Mouse (Mus musculus): ENCODE measurements at regions not wholly inside any gene's neighbourhood (a gene's known extent, or its start where the extent isn't known, plus 50 kb on each side); places are given as distances from the start of the nearest gene placed in this dataset.

- intact Hi-C loops (cut with DNase I) = no loop called here
- no peak for DNase-seq
Measured at GRCm38 (mm10) chr2:178596312-178597083, 166.2 kb downstream of the Cdh26 start.

- intact Hi-C loops (cut with DNase I) = no loop called here
- no peak for DNase-seq
Measured at GRCm38 (mm10) chr2:178597084-178597470, 166.7 kb downstream of the Cdh26 start.

DNA sequence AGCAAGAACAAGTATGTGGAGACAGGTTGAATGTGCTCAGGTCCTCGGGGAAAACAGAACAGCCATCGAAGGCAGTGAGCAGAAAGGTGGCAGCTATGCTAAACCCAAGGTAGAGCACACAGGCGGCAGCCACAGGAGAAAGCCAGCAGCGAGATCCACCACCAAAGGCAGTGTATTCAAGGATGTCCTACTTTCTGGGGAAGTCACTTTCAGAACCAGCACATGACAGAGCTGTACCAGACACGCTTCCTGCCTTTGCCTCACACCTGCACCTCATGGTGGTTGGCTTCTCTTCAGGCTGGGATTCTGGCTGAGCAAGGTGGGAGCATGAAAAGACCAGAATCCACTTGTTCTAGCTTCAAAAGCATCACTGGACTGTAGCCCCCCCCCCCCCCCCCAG is 168.0 kb downstream of the Cdh26 start:
- DNase-seq = no peak
- intact Hi-C loops (cut with DNase I) = no loop called here

DNA sequence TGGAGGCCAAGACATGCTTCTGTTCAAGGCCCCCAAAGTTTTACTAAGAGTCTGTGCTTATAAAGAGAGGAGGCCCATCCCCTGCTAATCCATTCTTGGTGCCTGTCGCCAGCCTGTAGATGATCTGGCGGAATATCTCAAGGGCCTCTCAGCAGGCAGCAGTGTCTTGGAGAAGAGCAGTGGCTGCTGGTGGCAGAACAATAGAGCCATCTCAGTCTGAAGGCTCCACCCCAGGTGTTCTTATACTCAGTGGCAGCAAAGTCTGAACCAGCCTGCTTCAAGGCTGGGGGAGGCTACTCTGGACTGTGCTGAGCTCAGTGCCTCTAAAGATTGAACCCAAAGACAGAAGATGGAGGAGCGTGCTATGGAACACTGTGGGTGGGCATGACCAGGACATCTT is 168.5 kb downstream of the Cdh26 start:
- intact Hi-C loops (cut with DNase I) = no loop called here
- DNase-seq = no peak

DNA sequence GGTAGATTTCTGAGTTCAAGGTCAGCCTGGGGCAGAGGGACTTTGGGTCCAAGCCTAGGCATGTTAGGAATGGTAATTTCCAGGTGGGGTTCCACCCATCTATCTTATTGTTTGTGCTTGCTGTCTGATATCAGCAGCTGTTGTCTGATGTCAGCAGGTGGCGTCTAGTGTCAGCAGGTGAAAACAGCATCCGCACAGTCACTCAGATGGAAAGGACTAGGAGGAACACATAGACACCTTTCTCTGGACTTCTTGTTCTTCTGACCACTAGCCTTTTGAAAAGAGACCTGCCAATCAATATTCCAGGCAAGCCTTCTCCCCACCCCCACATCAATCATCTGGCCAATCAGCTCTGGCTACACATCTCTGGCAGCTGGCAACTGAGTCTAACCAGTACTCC is 173.1 kb downstream of the Cdh26 start:
- DNase-seq = no peak
- intact Hi-C loops (cut with DNase I) = no loop called here

GRCm38 (mm10) chr2:178606733-178607132 is 176.4 kb downstream of the Cdh26 start:
- DNase-seq = peak; percentile 38 to 56
- intact Hi-C loops (cut with DNase I) = no loop called here

- DNase-seq = no peak
- intact Hi-C loops (cut with DNase I) = no loop called here
Measured at GRCm38 (mm10) chr2:178610211-178610975, 180.1 kb downstream of the Cdh26 start.

GRCm38 (mm10) chr2:178614761-178615160 is 184.4 kb downstream of the Cdh26 start:
- DNase-seq = no peak
- intact Hi-C loops (cut with DNase I) = no loop called here

GRCm38 (mm10) chr2:178622801-178623200 is 192.5 kb downstream of the Cdh26 start:
- intact Hi-C loops (cut with DNase I) = no loop called here
- DNase-seq = no peak

DNA sequence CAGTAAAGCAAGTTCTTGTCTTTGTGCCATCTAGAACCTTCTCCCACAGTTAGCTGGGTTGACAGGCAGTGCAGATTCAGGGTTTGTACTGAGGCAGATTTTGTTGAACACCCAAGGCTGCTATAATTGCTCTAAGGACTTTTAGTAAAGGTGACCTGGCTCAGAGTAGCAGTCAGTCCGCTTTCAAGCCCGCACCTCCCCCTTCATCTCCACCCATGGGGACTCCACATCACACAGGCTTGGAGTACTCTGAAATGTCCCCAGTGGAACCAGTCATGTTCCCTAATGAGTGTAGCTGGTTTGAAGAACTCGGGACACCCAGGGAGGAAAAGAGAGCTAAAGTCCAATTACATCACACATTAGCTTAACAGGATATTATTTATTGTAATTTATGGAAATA is 194.1 kb downstream of the Cdh26 start:
- intact Hi-C loops (cut with DNase I) = no loop called here
- no peak for DNase-seq

DNA sequence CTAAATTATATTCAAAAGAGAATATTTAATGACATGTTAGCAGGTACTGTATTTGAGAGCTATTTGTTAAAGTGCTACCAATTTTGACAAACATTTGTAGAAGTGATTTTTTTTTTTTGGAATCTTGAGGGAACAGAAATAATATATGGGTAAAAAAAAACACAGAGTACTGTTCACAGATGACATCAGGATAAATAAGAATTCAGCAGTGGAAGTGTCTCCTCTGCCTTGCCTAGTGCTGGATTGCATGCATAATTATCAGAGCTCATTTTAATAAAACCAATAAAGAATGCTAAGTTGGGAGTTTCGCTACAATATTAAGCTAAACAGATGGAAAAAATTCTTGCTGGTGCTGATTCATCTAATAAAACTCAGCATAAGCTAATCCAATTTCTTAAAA is 194.6 kb downstream of the Cdh26 start:
- intact Hi-C loops (cut with DNase I) = no loop called here
- DNase-seq = no peak

GRCm38 (mm10) chr2:178629756-178630155 is 199.4 kb downstream of the Cdh26 start:
- DNase-seq = peak; percentile 21 to 49

DNA sequence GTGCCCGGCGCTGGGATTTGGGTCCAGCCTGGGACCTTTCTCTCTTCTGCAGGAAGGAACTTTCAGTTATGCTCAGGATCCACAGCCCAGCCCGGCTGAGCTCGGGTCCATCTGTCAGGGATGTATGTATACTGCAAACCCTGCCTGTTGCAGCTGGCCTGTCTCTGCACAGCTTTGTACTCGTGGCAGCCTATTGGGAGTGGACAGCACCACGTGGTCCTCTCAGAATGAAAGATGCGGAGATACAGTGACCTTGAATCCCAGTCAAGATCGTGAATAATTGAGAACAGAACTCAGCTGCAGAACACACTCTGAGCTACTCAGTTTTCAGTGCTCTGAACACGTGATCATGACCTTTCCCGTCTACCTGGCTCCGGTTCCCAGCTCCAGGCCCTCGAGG is 200.2 kb downstream of the Cdh26 start:
- DNase-seq = no peak
- intact Hi-C loops (cut with DNase I) = loop anchor here (2.0 kb wide), 1 partner anchor 32 kb away; no protein-coding TSS in a partner anchor

More at GRCm38 (mm10) chr2:178629756-178630155, 199.4 kb downstream of the Cdh26 start:
- intact Hi-C loops (cut with DNase I) = loop anchor here (2.0 kb wide), 1 partner anchor 33 kb away; no protein-coding TSS in a partner anchor

- intact Hi-C loops (cut with DNase I) = loop anchor here (2.0 kb wide), 1 partner anchor 31 kb away; no protein-coding TSS in a partner anchor
- DNase-seq = no peak
Measured at GRCm38 (mm10) chr2:178631336-178631735, 201.0 kb downstream of the Cdh26 start.

DNA sequence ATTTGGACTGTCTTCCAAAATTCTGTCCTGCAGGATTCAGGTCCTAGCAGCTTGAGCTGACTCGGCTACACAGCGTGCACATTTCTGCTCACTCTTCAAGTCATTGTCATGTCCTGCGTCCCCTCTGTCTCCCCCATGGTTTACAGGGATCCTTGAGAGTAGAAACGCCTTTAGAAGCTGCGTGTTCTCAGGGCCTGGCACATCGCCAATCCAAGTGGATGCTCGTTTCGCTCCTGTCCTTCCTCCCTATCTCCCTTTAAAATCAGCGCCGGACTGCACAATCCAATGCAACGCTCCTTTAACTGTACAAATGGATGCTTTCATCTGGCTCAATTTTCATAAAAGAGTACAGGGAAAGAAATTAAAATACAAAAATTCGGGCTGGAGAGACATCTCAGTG is 201.6 kb downstream of the Cdh26 start:
- no peak for DNase-seq

GRCm38 (mm10) chr2:178632831-178633585 is 202.7 kb downstream of the Cdh26 start:
- no peak for DNase-seq
- intact Hi-C loops (cut with DNase I) = no loop called here

More for the DNA sequence above, 201.6 kb downstream of the Cdh26 start:
- intact Hi-C loops (cut with DNase I) = loop anchor here (2.0 kb wide), 1 partner anchor 31 kb away; no protein-coding TSS in a partner anchor

DNA sequence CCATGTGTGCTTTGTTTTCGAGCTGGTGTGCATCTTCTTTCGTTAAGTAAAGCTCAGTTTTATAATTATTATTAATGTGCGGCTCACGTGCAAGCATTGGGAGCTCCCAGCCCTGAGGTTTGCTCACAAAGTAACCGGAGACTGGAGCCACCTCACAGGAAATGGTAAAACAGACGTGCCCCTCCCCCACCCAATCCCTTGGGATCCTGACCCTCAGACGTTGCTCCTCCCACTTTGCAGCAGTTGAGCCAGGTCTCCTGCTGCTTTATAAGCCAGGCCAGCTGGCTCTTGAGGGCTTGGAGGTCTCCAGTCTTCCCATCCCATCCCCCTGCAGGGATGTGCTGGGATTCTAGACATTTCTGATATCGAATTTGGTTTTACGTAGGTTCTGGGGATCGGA is 203.8 kb downstream of the Cdh26 start:
- intact Hi-C loops (cut with DNase I) = no loop called here
- DNase-seq = no peak

DNA sequence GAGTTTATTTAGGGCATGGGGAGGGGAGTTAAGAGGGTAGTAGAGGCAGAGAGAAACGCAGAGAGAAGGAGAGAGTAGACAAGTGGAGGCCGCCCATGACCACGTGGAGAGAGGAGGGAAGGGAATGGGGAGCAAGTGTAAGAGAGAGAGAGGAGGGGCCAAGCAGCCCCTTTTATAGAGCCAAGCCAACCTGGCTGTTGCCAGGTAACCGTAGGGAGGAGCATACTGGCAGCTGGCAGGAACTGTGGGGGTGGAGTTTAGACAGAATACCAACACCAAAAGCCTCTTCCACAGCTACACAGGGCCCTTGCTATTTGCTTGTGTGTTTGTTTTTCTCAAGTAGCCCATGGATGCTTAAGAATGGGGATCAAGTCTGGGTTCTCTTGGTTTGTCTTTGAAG is 205.4 kb downstream of the Cdh26 start:
- DNase-seq = no peak
- intact Hi-C loops (cut with DNase I) = no loop called here

- intact Hi-C loops (cut with DNase I) = no loop called here
- no peak for DNase-seq
Measured at GRCm38 (mm10) chr2:178636901-178637300, 206.6 kb downstream of the Cdh26 start.

DNA sequence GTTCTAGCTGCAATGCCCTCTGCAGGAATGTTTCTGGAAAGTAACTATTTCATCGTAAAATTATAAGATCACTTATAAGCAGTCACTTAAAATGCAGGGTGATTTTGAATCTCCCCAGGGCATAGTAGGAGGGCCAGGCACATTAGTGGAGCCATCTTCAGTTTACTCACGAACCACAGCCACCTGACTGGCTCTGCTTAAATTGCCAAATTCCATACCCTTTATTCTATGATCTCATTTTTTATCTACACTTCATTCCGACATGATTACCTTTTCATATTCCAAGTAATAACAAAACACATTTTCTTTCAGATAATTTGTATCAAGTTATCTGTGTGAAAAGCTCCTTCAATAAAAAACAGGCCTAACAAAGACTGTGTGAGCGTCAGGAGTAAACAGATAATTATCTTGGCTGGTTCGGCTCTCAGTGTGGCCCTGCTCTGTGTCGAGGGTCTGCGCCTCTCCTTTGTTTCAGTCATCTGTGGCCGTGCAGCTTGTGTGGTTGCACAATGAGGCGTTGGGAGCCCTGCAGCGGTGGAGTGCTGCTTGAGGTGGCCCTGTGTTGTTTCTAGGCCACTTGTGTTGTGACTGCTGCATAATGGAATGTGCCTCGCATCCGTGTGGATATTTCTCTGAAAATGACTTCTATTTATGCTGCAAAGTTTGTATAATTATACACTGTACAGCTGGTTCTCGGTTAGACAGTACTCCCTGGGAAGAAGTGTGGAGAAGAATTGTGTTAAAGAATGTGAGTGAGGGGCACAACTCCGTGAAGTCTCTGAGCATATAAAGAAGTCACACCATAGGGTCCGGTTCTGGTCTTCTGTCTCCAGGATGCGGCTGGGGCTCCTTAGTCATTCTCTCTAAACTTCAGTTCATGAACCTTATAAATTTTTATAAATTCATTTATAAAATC is 212.1 kb downstream of the Cdh26 start:
- no peak for DNase-seq
- intact Hi-C loops (cut with DNase I) = no loop called here

Measured in gastrocnemius, postnatal 36 days (tissue).